Mouse (Mus musculus) spleen, adult 2 months (tissue): ENCODE results near the gene Gab1. TPM values are rescaled to one million over a fixed set of nuclear protein-coding genes. Genes with fewer than 3 reads are reported as not detected.
A peak's percentile ranks its signal among the peaks of the same experiment; 100 is the strongest.

ENCODE experiments used
- DNase-seq, 2 experiments: peaks; one replicate each; pipeline versions ENCODE4 v3.0.0 to v3.0.0-alpha.2; 2012 to 2021; ENCODE audit warnings: low spot score in 2 of 2, low read depth in 1 of 2
- H3K27ac ChIP-seq: fragments of 200-500 bp; 2 replicates; pipeline ENCODE4 v1.5.1; 2012; ENCODE audit warnings: low read length, inconsistent platforms; ENCODE audit not compliant: insufficient read depth
- H3K27me3 ChIP-seq: fragments of 200-500 bp; 2 replicates; pipeline ENCODE4 v1.6.1; 2012; ENCODE audit warnings: mild to moderate bottlenecking, moderate library complexity, low read length, inconsistent platforms; ENCODE audit not compliant: control insufficient read depth, insufficient read depth
- H3K36me3 ChIP-seq: fragments of 200-500 bp; 2 replicates; pipeline ENCODE4 v1.6.1; 2012; ENCODE audit warnings: mild to moderate bottlenecking, low read length, inconsistent platforms; ENCODE audit not compliant: control insufficient read depth, insufficient read depth
- H3K4me1 ChIP-seq: fragments of 200-500 bp; 2 replicates; pipeline ENCODE4 v1.6.1; 2011; ENCODE audit warnings: inconsistent platforms; ENCODE audit not compliant: control insufficient read depth, insufficient read depth, insufficient read length
- H3K4me3 ChIP-seq: fragments of 200-500 bp; 2 replicates; pipeline ENCODE4 v1.5.1; 2011; ENCODE audit warnings: mild to moderate bottlenecking, inconsistent platforms; ENCODE audit not compliant: insufficient read depth, insufficient read length; ENCODE audit errors: extremely low read depth
- CTCF ChIP-seq: fragments of 200-500 bp; IDR thresholded peaks from 2 replicates; pipeline ENCODE4 v1.5.1; 2011; ENCODE audit warnings: mild to moderate bottlenecking, inconsistent platforms; ENCODE audit not compliant: insufficient read depth, insufficient read length, insufficient replicate concordance; ENCODE audit errors: extremely low read depth
- POLR2A ChIP-seq: fragments of 200-500 bp; IDR thresholded peaks from 2 replicates; pipeline ENCODE4 v1.6.1; 2011; ENCODE audit warnings: low read depth, low read length, inconsistent platforms
- WGBS: fragments of 180-500 bp; shearing (Covaris S2); methylation state at CpG from one replicate; pipeline ENCODE4 v1.1.7; 2018; 5-methylcytosine and 5-hydroxymethylcytosine counted together
- polyA plus RNA-seq: library from polyadenylated mRNA; depleted of rRNA; stranded (reverse); fragments of >200 nt; gene quantifications from 2 replicates; pipeline ENCODE4 v1.2.3, GENCODE M21; 2012; rRNA removed

Gab1 gene
- 4.4 and 4.9 TPM in 2 replicates for polyA plus RNA-seq

DNA sequence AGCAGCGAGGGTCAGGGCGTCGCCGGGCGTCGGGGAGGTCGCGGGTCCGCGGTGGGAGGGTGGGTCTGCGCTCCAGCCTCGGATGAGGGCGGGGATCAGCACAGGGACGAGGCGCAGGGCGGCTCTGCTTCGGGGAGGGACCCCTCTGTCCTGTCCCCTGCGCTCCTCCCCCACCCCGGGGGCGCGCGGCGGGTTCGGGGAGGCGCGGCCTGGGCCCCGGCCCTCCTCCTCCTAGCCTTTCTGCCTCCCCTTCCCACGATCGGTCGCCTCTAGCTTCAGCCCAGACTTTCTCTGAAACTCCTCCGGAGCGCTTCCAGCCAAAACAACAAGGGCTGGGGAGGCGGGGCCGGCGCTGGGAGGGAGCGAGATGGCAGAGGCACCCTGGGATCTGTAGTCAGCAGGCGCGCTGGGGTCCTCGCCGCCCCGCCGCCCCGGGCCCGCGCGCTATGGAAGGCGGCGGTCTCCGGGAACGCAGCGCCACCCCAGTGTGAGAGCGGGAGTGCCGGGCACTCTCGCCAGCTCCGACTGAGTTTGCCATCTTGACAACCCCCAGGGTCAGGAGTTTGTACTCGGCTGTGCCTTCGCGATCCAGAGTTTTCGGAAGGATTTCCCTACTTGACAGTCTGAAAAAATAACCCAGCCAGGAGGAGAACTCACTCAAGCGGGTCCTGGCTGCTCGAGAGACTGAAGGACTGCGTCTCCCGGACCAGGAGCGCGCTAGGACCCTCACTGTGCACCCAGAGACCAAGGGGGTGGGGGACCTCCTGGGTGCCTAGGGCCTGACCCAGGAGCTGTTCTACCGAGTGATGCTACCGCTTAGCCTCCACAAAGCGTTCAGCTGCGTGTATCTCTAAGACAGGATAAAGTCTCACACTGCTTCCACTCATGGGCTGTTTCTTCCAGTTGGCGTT lies at the start of gene Gab1:
Gab1 (minus strand) TSS at position 324 of the 911 bp plus-strand sequence.
- peaks cover 5% of the 10 kb centered on the region; the same call in 1 of the 2 replicates for H3K4me1 ChIP-seq
- WGBS, result 3% methylated on average over 70 of the region's 70 CpGs
- H3K4me3 ChIP-seq, result peak within 1 kb of the TSS; percentile 55
- TF ChIP-seq POLR2A, result no peak
- no peak for TF ChIP-seq CTCF
- peak within 1 kb of the TSS; percentile 60 for H3K27ac ChIP-seq
- peaks cover 12% of the 10 kb centered on the region for H3K27me3 ChIP-seq
- DNase-seq, result peak in 1 of 2 experiments; percentile 17
- no peaks in the 10 kb centered on the region for H3K36me3 ChIP-seq

DNA sequence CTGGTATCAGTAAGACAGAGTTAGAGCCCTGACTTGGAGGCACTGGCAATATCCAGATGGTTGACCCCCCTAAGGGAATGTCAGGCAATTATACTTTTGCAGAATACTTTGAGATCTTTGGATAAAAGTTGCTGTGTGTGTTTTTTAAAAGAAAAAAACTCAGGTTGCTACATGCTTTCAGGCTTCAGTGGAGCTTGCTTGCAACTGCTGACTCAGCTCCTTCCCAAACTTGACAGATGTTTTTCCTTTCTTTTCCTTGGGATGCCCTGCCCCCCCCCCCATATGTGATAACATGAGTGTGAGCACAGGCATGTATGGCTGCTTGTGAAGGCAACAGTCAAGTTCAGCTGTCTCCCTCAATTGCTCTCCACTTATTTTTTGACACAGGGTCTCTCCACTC lies 48.5 kb upstream of the Gab1 start:
- Histone ChIP-seq H3K4me1 (peaks cover 4% of the 10 kb centered on the region; the same call in 1 of the 2 replicates), H3K36me3 (no peaks in the 10 kb centered on the region), H3K4me3 (no peak overlapping the region), H3K27ac (no peak overlapping the region), H3K27me3 (no peaks in the 10 kb centered on the region)
- DNase-seq, result no peak
- no peak for TF ChIP-seq POLR2A
- TF ChIP-seq CTCF, result no peak

DNA sequence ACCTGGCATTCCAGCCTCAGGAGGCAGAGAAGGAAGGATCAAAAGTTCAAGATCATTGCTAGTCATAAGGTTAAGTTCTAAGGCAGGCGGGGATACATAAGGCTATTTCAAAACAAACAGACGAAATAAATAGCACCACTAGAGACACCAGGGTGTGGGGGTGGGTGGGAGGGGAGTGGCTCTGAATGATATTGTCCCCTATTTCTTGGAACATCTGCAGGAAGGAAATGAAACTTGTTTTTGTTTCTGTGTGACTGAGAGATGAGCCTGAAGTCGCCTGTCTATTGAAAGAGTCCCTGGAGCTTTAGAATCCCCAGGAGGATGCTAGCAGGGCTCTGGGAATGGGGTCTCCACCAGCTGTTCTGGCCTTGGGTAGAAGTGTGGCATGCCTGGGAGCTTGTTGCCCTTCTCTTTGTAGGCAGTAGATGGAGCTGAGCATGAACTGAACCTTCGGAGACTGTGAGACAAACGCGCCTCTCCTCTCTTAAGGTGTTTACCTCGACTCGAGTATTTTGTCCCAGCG lies 43.5 kb upstream of the Gab1 start:
- no peak for DNase-seq
- H3K4me3 ChIP-seq, result no peak overlapping the region
- H3K27ac ChIP-seq, result no peak overlapping the region
- H3K27me3 ChIP-seq, result no peaks in the 10 kb centered on the region
- TF ChIP-seq CTCF, result no peak
- no peak for TF ChIP-seq POLR2A
- 32% methylated on average over 9 of the region's 9 CpGs for WGBS
- H3K36me3 ChIP-seq, result no peaks in the 10 kb centered on the region
- peaks cover 4% of the 10 kb centered on the region; the same call in 1 of the 2 replicates for H3K4me1 ChIP-seq

DNA sequence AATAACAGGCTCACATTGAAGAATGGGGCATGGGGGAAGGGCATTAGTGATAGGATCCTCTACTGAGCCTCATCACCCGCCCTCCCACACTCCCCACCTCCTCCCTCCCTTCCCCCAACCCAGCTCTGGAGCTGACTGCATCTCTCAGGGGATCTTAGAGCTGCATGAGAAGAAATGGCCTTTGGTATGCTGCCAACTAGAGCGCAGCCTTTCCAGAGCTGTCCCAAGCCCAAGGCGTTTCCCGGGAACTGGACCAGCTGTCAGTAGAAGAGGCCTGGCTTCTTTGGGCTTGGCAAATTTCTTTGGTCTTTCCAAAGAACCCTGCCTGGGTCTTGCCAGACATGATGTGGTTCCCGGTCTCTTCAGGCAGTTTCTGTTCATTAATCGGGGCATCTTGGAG lies 42.3 kb upstream of the Gab1 start:
- no peak for DNase-seq
- no peaks in the 10 kb centered on the region for H3K36me3 ChIP-seq
- peaks cover 4% of the 10 kb centered on the region; the same call in 1 of the 2 replicates for H3K4me1 ChIP-seq
- TF ChIP-seq CTCF (no peak), POLR2A (no peak)
- H3K27me3 ChIP-seq, result no peaks in the 10 kb centered on the region
- 72% methylated on average over 6 of the region's 6 CpGs for WGBS
- no peak overlapping the region for H3K4me3 ChIP-seq
- H3K27ac ChIP-seq, result no peak overlapping the region

- H3K36me3 ChIP-seq, result no peaks in the 10 kb centered on the region
- no peak overlapping the region for H3K27ac ChIP-seq
- 91% methylated on average over 4 of the region's 4 CpGs for WGBS
Observed at GRCm38 (mm10) chr8:80919130-80919529, 38.8 kb upstream of the Gab1 start.

GRCm38 (mm10) chr8:80918531-80918930 lies 38.2 kb upstream of the Gab1 start:
- H3K4me3 ChIP-seq, result no peak overlapping the region
- no peaks in the 10 kb centered on the region for H3K36me3 ChIP-seq
- DNase-seq, result no peak
- 93% methylated on average over 6 of the region's 6 CpGs for WGBS
- no peak for TF ChIP-seq POLR2A
- TF ChIP-seq CTCF, result no peak
- H3K27me3 ChIP-seq, result no peaks in the 10 kb centered on the region
- H3K4me1 ChIP-seq, result no peaks in the 10 kb centered on the region; the same call in 1 of the 2 replicates
- no peak overlapping the region for H3K27ac ChIP-seq

More at GRCm38 (mm10) chr8:80919130-80919529, 38.8 kb upstream of the Gab1 start:
- H3K27me3 ChIP-seq, result no peaks in the 10 kb centered on the region
- peaks cover 3% of the 10 kb centered on the region; the same call in 1 of the 2 replicates for H3K4me1 ChIP-seq
- TF ChIP-seq POLR2A, result no peak
- no peak for TF ChIP-seq CTCF
- no peak overlapping the region for H3K4me3 ChIP-seq
- no peak for DNase-seq
